ENCODE assay signal across 15 mouse cellular contexts in the genomic region with DNA sequence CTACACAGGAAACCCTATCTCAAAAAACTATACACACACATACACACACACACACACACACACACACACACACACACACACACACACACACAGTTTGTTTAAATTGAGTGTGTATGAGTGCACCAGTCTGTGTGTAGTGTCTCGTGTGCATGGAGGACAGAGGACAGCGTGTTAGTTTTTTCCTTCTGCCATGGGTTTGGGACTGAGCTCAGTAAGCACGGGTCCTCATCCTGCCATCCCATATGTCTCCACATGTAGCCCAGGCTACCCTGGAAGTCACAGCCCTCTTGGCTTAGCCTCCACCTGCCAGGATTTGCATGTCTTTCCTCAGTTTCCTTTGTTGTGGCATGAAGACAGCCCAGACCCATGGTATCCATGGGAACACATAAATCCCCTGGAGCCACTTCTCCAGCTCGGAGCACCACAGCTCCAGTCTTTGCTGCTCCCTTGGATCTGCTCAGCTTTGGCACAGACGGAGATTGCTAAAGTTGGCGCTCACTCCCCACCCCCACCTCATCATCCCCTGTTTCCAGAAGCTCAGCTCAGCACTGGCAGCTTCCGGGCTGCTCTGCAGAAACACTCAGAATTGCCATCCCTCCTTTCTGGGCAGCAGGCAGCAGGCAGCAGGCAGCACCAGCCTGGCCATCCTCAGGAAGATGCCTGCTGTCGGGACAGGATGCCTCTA. TPM values are rescaled to one million over a fixed set of nuclear protein-coding genes. Genes with fewer than 3 reads are reported as not detected.
DNase-seq lines count a peak whose midpoint lies in the region; ATAC-seq and TF ChIP-seq lines count a peak whose summit lies in the region.
"Had no signal": no experiment of that assay in that cellular context is flagged by ENCODE, and none has a peak within 500 bp of the region (broad histone marks: within the 10 kb centered on the region; RNA-seq: fewer than 3 reads in every experiment).

No protein-coding gene starts in this region.

- no peaks in the 10 kb centered on the region for H3K9me3 ChIP-seq in hindbrain, postnatal 0 days (ENCODE audit: low read length)
- no peaks in the 10 kb centered on the region for H3K9me3 ChIP-seq in hindbrain, embryonic 12.5 days (replicated peaks)
- H3K9me3 ChIP-seq in embryonic facial prominence, embryonic 13.5 days: no peaks in the 10 kb centered on the region
- H3K9me3 ChIP-seq in midbrain, postnatal 0 days (ENCODE audit: low read length): no peaks in the 10 kb centered on the region
- no peaks in the 10 kb centered on the region for H3K9me3 ChIP-seq in intestine, embryonic 16.5 days (ENCODE audit: control insufficient read depth, low read length)

- no peak overlapping the region; the same call in 1 of the 2 replicates for H3K9ac ChIP-seq in hindbrain, postnatal 0 days (replicated peaks; ENCODE audit: low read length)
- no peak overlapping the region for H3K9ac ChIP-seq in hindbrain, embryonic 12.5 days
- no peak overlapping the region for H3K9ac ChIP-seq in embryonic facial prominence, embryonic 13.5 days
- no peak overlapping the region for H3K9ac ChIP-seq in midbrain, postnatal 0 days (replicated peaks; ENCODE audit: low read length, poor library complexity, severe bottlenecking)
- H3K9ac ChIP-seq in heart, adult 2 months (ENCODE audit: low read depth, low read length): no peak overlapping the region
- no peak overlapping the region for H3K9ac ChIP-seq in intestine, embryonic 16.5 days (ENCODE audit: low read depth, low read length)

- peaks cover 8% of the 10 kb centered on the region; the same call in 1 of the 2 replicates for H3K4me1 ChIP-seq in hindbrain, postnatal 0 days (ENCODE audit: insufficient read depth, low read length)
- H3K4me1 ChIP-seq in hindbrain, embryonic 12.5 days: peaks cover 11% of the 10 kb centered on the region; the same call in 1 of the 2 replicates
- H3K4me1 ChIP-seq in embryonic facial prominence, embryonic 13.5 days: peaks cover 63% of the 10 kb centered on the region
- no peaks in the 10 kb centered on the region for H3K4me1 ChIP-seq in midbrain, postnatal 0 days (ENCODE audit: insufficient read depth, low read length)
- peaks cover 7% of the 10 kb centered on the region for H3K4me1 ChIP-seq in heart, adult 2 months (ENCODE audit: control insufficient read depth, insufficient read depth, low read length)
- H3K4me1 ChIP-seq in intestine, embryonic 16.5 days (ENCODE audit: control insufficient read depth, insufficient read depth, low read length): peaks cover 5% of the 10 kb centered on the region; the same call in 1 of the 2 replicates

- H3K27me3 ChIP-seq in hindbrain, postnatal 0 days (ENCODE audit: insufficient read depth, low read length): no peaks in the 10 kb centered on the region
- no peaks in the 10 kb centered on the region for H3K27me3 ChIP-seq in hindbrain, embryonic 12.5 days
- H3K27me3 ChIP-seq in embryonic facial prominence, embryonic 13.5 days: no peaks in the 10 kb centered on the region
- H3K27me3 ChIP-seq in midbrain, postnatal 0 days (ENCODE audit: insufficient read depth, low read length): no peaks in the 10 kb centered on the region
- no peaks in the 10 kb centered on the region for H3K27me3 ChIP-seq in heart, adult 2 months (ENCODE audit: control insufficient read depth, insufficient read depth, low read length)
- no peaks in the 10 kb centered on the region for H3K27me3 ChIP-seq in intestine, embryonic 16.5 days (replicated peaks; ENCODE audit: control insufficient read depth, insufficient read depth, low read length)

- no peak for TF ChIP-seq POLR2A in heart, adult 2 months (IDR thresholded peaks at IDR 0.05; ENCODE audit: insufficient read depth, low read depth, low read length)

- TF ChIP-seq CTCF in hindbrain, postnatal 0 days (IDR thresholded peaks at IDR 0.05; ENCODE audit: low read depth): no peak
- TF ChIP-seq CTCF in midbrain, postnatal 0 days (IDR thresholded peaks at IDR 0.05): no peak
- TF ChIP-seq CTCF in heart, adult 2 months (IDR thresholded peaks at IDR 0.05): no peak

- no peak overlapping the region for H3K4me3 ChIP-seq in hindbrain, postnatal 0 days (ENCODE audit: low read length)
- no peak overlapping the region for H3K4me3 ChIP-seq in hindbrain, embryonic 12.5 days
- no peak overlapping the region for H3K4me3 ChIP-seq in embryonic facial prominence, embryonic 13.5 days
- no peak overlapping the region for H3K4me3 ChIP-seq in midbrain, postnatal 0 days (ENCODE audit: low read depth, low read length)
- H3K4me3 ChIP-seq in heart, adult 2 months: no peak overlapping the region
- no peak overlapping the region for H3K4me3 ChIP-seq in intestine, embryonic 16.5 days (ENCODE audit: low read length)
- H3K4me3 ChIP-seq: erythroblast, embryonic 14.5 days; myocyte had no signal

- intact Hi-C loops in heart, adult 2 months (cut with DNase I): no loop called here

- 61% methylated on average over 8 of the region's 8 CpGs for WGBS in hindbrain, postnatal 0 days
- 82% methylated on average over 8 of the region's 8 CpGs for WGBS in hindbrain, embryonic 12.5 days
- 71% methylated on average over 8 of the region's 8 CpGs for WGBS in embryonic facial prominence, embryonic 13.5 days
- 50% methylated on average over 8 of the region's 8 CpGs for WGBS in midbrain, postnatal 0 days
- WGBS in heart, adult 2 months: 77% methylated on average over 8 of the region's 8 CpGs
- WGBS in intestine, embryonic 16.5 days: 84% methylated on average over 8 of the region's 8 CpGs

- DNase-seq in hindbrain, postnatal 0 days (ENCODE audit: low spot score): peak; percentile 20
- DNase-seq in brain, adult 2 months (ENCODE audit: low read depth, low spot score): peak; percentile 93
- no peak for DNase-seq in midbrain, postnatal 0 days (ENCODE audit: low spot score)
- no peak for DNase-seq in embryo, embryonic 9.5 days (ENCODE audit: extremely low spot score)
- no peak for DNase-seq in heart, adult 2 months
- DNase-seq: gastrocnemius, postnatal 10 days; kidney, postnatal 25 days; liver; thymus, postnatal 25 days had no signal

- H3K27ac ChIP-seq in hindbrain, postnatal 0 days: no peak overlapping the region
- H3K27ac ChIP-seq in hindbrain, embryonic 12.5 days: no peak overlapping the region
- no peak overlapping the region for H3K27ac ChIP-seq in embryonic facial prominence, embryonic 13.5 days
- H3K27ac ChIP-seq in midbrain, postnatal 0 days (ENCODE audit: low read depth, low read length): no peak overlapping the region
- no peak overlapping the region for H3K27ac ChIP-seq in heart, adult 2 months
- H3K27ac ChIP-seq in intestine, embryonic 16.5 days (ENCODE audit: low read length): no peak overlapping the region
- H3K27ac ChIP-seq: macrophage had no signal

- H3K36me3 ChIP-seq in hindbrain, postnatal 0 days (ENCODE audit: insufficient read depth, low read length): no peaks in the 10 kb centered on the region
- H3K36me3 ChIP-seq in hindbrain, embryonic 12.5 days: no peaks in the 10 kb centered on the region
- 0 out of 2 replicates have a peak, but pooled peaks cover 4% of the 10 kb centered on the region for H3K36me3 ChIP-seq in embryonic facial prominence, embryonic 13.5 days
- H3K36me3 ChIP-seq in midbrain, postnatal 0 days (ENCODE audit: insufficient read depth, low read length): no peaks in the 10 kb centered on the region
- H3K36me3 ChIP-seq in heart, adult 2 months (ENCODE audit: control insufficient read depth, insufficient read depth, low read length): no peaks in the 10 kb centered on the region
- 0 out of 2 replicates have a peak, but pooled peaks cover 4% of the 10 kb centered on the region for H3K36me3 ChIP-seq in intestine, embryonic 16.5 days (ENCODE audit: control insufficient read depth, insufficient read depth, low read length)

- no peaks in the 10 kb centered on the region for H3K79me2 ChIP-seq in heart, adult 2 months (replicated peaks; ENCODE audit: control insufficient read depth, insufficient read depth, low read length)

- TF ChIP-seq EP300 in heart, adult 2 months (IDR thresholded peaks at IDR 0.05; ENCODE audit: insufficient read depth, low read depth, low read length): no peak

- H3K4me2 ChIP-seq in hindbrain, postnatal 0 days (ENCODE audit: low read depth, low read length): no peak overlapping the region
- H3K4me2 ChIP-seq in hindbrain, embryonic 12.5 days (replicated peaks): no peak overlapping the region
- no peak overlapping the region for H3K4me2 ChIP-seq in embryonic facial prominence, embryonic 13.5 days
- H3K4me2 ChIP-seq in midbrain, postnatal 0 days (ENCODE audit: low read depth, low read length, poor library complexity, severe bottlenecking): no peak overlapping the region
- no peak overlapping the region for H3K4me2 ChIP-seq in intestine, embryonic 16.5 days (ENCODE audit: low read depth, low read length)

- ATAC-seq in hindbrain, postnatal 0 days: peak; percentile 63
- no peak for ATAC-seq in hindbrain, embryonic 12.5 days (ENCODE audit: low FRiP score)
- ATAC-seq in embryonic facial prominence, embryonic 13.5 days (ENCODE audit: insufficient number of reproducible peaks, insufficient read depth, low FRiP score, low TSS enrichment, low read depth): 0 out of 2 replicates have a peak, but pooled peaks have one; percentile 12
- ATAC-seq in midbrain, postnatal 0 days (ENCODE audit: low FRiP score): 0 out of 2 replicates have a peak, but pooled peaks have one; percentile 49
- ATAC-seq in intestine, embryonic 16.5 days: no peak

RNA-seq across cellular contexts. Expression of a gene that starts 41.2 kb away (rescaled TPM):
- 56.0 and 66.4 TPM in 2 replicates for total RNA-seq in hindbrain, postnatal 0 days (2014; rRNA removed)
- polyA plus RNA-seq in hindbrain, postnatal 0 days (2015; fragmentation: Nextera tagmentation; extraction: Ambion mirVana): 12.7 and 13.7 TPM in 2 replicates
- polyA plus RNA-seq in hindbrain, embryonic 12.5 days (2016; fragmentation: Nextera tagmentation; extraction: Ambion mirVana): 25.5 and 26.9 TPM in 2 replicates
- 40.3 and 40.6 TPM in 2 replicates for polyA plus RNA-seq in embryonic facial prominence, embryonic 13.5 days (2015; fragmentation: Nextera tagmentation; extraction: Ambion mirVana)
- 62.9 and 79.2 TPM in 2 replicates for total RNA-seq in midbrain, postnatal 0 days (2014; rRNA removed)
- polyA plus RNA-seq in midbrain, postnatal 0 days (2015; fragmentation: Nextera tagmentation; extraction: Ambion mirVana): 18.4 and 19.4 TPM in 2 replicates
- 10 to 100 TPM; 47.6 to 64.9 TPM for total RNA-seq in heart, adult 2 months (2021)
- 102 and 118 TPM in 2 replicates for polyA plus RNA-seq in heart, adult 2 months (2012; rRNA removed)
- 4.8 and 6.3 TPM in 2 replicates for polyA plus RNA-seq in intestine, embryonic 16.5 days (2015; fragmentation: Nextera tagmentation; extraction: Ambion mirVana)

RNA-seq across cellular contexts. Expression of a gene that starts 46.4 kb away (rescaled TPM):
- total RNA-seq in hindbrain, postnatal 0 days (2014; rRNA removed): 9.3 and 9.8 TPM in 2 replicates
- 9.2 and 10.8 TPM in 2 replicates for polyA plus RNA-seq in hindbrain, postnatal 0 days (2015; fragmentation: Nextera tagmentation; extraction: Ambion mirVana)
- 15.4 and 16.4 TPM in 2 replicates for polyA plus RNA-seq in hindbrain, embryonic 12.5 days (2016; fragmentation: Nextera tagmentation; extraction: Ambion mirVana)
- polyA plus RNA-seq in embryonic facial prominence, embryonic 13.5 days (2015; fragmentation: Nextera tagmentation; extraction: Ambion mirVana): 22.9 and 26.0 TPM in 2 replicates
- 6.5 and 8.7 TPM in 2 replicates for total RNA-seq in midbrain, postnatal 0 days (2014; rRNA removed)
- 9.8 and 11.7 TPM in 2 replicates for polyA plus RNA-seq in midbrain, postnatal 0 days (2015; fragmentation: Nextera tagmentation; extraction: Ambion mirVana)
- total RNA-seq in heart, adult 2 months (2021): 1 to 10 TPM; 3.2 to 4.0 TPM
- 5.9 and 6.2 TPM in 2 replicates for polyA plus RNA-seq in heart, adult 2 months (2012; rRNA removed)
- 27.0 and 29.1 TPM in 2 replicates for polyA plus RNA-seq in intestine, embryonic 16.5 days (2015; fragmentation: Nextera tagmentation; extraction: Ambion mirVana)

Comparison
In these comparisons a context has a peak if more than half of its experiments do, and no peak if none do; other contexts are left out.
1. ATAC-seq: peak in hindbrain, postnatal 0 days (single experiment), embryonic facial prominence, embryonic 13.5 days (single experiment) and midbrain, postnatal 0 days (single experiment); none in hindbrain, embryonic 12.5 days (single experiment) and intestine, embryonic 16.5 days (single experiment).
2. DNase-seq: peak in hindbrain, postnatal 0 days (single experiment) and brain, adult 2 months (single experiment); none in midbrain, postnatal 0 days (single experiment), embryo, embryonic 9.5 days (single experiment) and heart, adult 2 months (0 of 2).